Mouse (Mus musculus): Measurements from ENCODE around the gene Mtfr1l. TPM values are rescaled to one million over a fixed set of nuclear protein-coding genes. Genes with fewer than 3 reads are reported as not detected.

Gene Mtfr1l
- polyA plus RNA-seq, 1 experiment from 2014 or later = 53.7 TPM

Small RNAs within 50 kb of the gene (microRNA-seq; reads per million reads assigned to microRNA genes)
- not detected for gene Mir6403

Other genes with a start within 250 kb of the Mtfr1l start
- 12.3 and 15.7 TPM in 2 replicates for gene Pdik1l, start 247.5 kb downstream of the Mtfr1l start, polyA plus RNA-seq (2015; fragmentation: Nextera tagmentation; extraction: Ambion mirVana)
- 0.14 and 0.24 TPM in 2 replicates for gene Trim63, start 220.3 kb downstream of the Mtfr1l start, polyA plus RNA-seq (2015; fragmentation: Nextera tagmentation; extraction: Ambion mirVana)
- gene Slc30a2, start 192.2 kb downstream of the Mtfr1l start, polyA plus RNA-seq (2015; fragmentation: Nextera tagmentation; extraction: Ambion mirVana) = not detected in 2 replicates
- gene Extl1, start 151.5 kb downstream of the Mtfr1l start, polyA plus RNA-seq (2015; fragmentation: Nextera tagmentation; extraction: Ambion mirVana) = 0.15 and 0.18 TPM in 2 replicates
- gene Pafah2, start 139.1 kb downstream of the Mtfr1l start, polyA plus RNA-seq (2015; fragmentation: Nextera tagmentation; extraction: Ambion mirVana) = 3.7 and 5.1 TPM in 2 replicates
- gene Stmn1, start 67.1 kb downstream of the Mtfr1l start, polyA plus RNA-seq (2015; fragmentation: Nextera tagmentation; extraction: Ambion mirVana) = 514 and 581 TPM in 2 replicates
- gene Paqr7, start 38.7 kb downstream of the Mtfr1l start, polyA plus RNA-seq (2015; fragmentation: Nextera tagmentation; extraction: Ambion mirVana) = 6.5 and 7.4 TPM in 2 replicates
- 25.4 and 30.6 TPM in 2 replicates for gene Aunip, start 24.4 kb downstream of the Mtfr1l start, polyA plus RNA-seq (2015; fragmentation: Nextera tagmentation; extraction: Ambion mirVana)
- 1.8 and 2.3 TPM in 2 replicates for gene Selenon, start 16.8 kb upstream of the Mtfr1l start, polyA plus RNA-seq (2015; fragmentation: Nextera tagmentation; extraction: Ambion mirVana)
- 1.2 and 1.3 TPM in 2 replicates for gene Man1c1, start 168.9 kb upstream of the Mtfr1l start, polyA plus RNA-seq (2015; fragmentation: Nextera tagmentation; extraction: Ambion mirVana)
- gene Ldlrap1, start 232.6 kb upstream of the Mtfr1l start, polyA plus RNA-seq (2015; fragmentation: Nextera tagmentation; extraction: Ambion mirVana) = 20.3 and 23.1 TPM in 2 replicates

All from liver, embryonic 13.5 days (tissue).